Mouse (Mus musculus): ENCODE results near the gene Gm6676.
"Not testable (repeated sequence)": the region's sequence is repeated elsewhere in the genome, so short reads cannot be mapped to it uniquely, and the experiment has no call there.

Gm6676 gene

DNA sequence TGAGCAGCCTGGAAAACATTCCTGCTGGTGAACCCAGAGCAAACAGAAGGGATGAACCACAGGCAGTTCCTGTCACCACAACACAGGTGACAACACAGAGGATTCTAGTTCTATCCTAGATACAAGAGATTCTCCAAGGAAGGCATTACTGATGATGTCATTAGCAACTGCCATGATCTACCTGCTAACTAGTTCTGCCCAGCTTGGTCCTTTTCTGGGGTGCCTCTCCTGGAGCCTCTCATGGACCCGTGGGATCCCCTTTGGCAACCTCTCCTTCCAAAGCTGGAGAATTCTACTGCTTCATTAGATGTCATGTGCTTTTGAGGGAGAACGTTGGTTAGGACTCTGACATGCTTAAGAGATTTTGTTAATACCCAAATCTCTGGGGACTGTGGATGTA is at the start of gene Gm6676:
Gene Gm6676 (minus strand): TSS at position 101 of the 400 bp plus-strand sequence.
- DNase-seq (ENCODE audit: low read depth), result not testable (repeated sequence)

DNA sequence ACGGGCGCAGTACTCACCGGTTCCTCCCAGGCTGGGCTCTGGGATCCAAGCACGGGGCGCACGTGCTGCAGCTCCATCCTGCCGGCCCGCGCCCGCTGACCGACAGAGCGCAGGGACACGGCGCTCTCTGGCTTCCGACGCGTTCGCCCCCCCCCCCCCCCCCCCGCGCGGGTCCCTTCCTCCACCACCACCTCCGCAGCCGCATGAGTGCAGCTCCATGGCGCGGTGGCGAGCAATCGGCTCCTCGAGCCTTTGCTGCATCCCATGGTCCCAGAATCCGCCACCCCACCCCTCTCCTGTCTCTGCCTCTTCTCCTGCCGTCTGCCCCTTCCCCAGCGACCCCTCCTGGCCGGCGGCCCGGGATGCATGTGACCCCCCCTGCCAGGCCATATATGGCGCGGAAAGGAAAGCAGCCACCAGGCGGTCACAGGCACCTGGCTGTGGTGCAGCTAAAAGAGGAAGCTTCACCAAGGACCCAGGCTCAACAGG is 49.3 kb upstream of the Gm6676 start, which contains the start of gene Gm3512:
Gene Gm3512 (minus strand): TSS at position 51 of the 489 bp plus-strand sequence.
- not testable (repeated sequence) for DNase-seq (ENCODE audit: low read depth)

DNA sequence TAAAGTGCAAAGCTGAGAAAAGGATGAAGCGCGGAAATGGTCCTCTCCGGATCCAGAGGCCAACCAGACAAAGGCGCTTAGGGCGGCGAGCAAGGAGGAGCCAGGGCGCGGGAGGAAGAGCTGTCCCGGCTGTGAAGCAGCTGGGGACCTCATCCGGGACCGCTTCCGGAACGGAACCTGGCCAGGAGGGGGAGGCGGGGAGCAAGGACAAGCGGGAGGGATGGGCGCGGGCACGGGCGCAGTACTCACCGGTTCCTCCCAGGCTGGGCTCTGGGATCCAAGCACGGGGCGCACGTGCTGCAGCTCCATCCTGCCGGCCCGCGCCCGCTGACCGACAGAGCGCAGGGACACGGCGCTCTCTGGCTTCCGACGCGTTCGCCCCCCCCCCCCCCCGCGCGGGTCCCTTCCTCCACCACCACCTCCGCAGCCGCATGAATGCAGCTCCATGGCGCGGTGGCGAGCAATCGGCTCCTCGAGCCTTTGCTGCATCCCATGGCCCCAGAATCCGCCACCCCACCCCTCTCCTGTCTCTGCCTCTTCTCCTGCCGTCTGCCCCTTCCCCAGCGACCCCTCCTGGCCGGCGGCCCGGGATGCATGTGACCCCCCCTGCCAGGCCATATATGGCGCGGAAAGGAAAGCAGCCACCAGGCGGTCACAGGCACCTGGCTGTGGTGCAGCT is 19.9 kb downstream of the Gm6676 start:
- DNase-seq (ENCODE audit: low read depth), result peak; percentile 2

GRCm38 (mm10) chr14:7100521-7100920 is 24.7 kb downstream of the Gm6676 start, which contains the start of gene Gm3696:
Gene Gm3696 (minus strand): TSS chr14:7100621.
- DNase-seq (ENCODE audit: low read depth), result not testable (repeated sequence)

All from naive thymus-derived CD4-positive, alpha-beta T cell, adult 2 months (primary cell).